Mouse (Mus musculus): ENCODE measurements at regions not wholly inside any gene's neighbourhood (a gene's known extent, or its start where the extent isn't known, plus 50 kb on each side); places are given as distances from the start of the nearest gene placed in this dataset.

DNA sequence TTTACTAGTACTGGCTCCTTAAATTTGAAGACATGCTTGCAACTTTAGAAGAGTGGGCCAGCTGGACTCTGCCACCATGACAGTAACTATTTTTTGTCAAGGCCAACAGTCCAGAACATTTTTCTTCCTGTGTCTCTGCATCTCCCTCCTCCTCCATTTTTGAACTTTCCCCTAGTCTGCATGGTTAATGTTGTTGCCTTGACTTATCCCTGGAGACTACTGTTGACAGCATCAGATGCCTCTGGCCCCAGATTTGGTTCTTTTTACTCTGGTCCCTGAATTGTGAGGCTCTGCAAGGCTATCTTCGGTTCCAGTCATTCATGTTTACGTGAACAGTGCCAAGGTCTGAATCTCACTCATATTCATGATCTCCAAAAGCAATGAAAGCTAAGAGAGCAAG, 724.4 kb upstream of the 2610301B20Rik start:
- DNase-seq: no peak

DNA sequence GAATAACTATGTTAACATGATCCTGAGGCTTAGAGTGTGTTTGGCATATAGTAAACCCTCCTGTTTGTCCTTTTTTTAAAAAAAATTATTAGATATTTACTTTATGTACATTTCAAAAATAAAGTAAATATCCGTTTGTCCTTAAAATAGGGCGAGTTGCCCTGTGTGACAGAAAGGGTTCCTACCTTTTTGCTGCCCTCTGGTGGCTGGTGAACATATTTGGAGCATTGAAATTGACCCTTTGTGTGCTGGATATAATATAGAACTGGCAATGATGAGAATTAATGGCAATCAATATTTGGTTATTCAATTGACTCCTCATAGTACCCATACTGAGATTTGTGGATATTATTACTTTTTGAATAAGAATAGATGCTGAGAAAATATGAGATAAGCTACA, 723.8 kb upstream of the 2610301B20Rik start:
- DNase-seq: no peak

DNA sequence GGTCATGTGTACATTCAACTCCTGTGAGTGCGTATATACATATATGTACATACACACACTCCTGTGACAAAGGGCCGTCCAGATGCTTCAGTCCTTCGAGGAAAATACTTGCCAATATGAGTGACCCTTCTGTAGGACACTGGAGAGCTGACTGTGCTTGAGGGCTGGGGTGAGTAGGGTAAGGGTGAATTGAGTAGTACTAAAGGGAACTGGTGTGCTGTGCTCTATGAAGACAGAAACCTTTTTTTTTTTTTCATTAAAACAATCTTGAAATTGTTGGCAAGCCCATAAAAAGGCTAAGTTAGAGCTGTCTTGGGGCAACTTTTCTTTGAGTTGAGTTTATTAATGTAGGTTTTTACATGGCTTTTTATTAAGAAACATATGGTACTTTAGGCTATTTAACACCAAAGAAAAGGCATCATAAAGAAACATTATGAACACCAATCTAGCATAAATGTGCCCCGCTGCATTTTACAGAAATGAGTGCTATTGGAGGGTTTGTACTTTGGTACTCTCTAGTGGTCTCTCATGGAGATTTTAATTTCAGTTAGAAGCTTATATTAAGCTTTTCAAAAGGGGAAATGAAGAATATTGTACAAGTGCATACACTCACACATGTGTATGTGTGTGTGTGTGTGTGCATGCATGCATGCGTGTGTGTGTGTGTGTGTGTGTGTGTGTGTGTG, 718.5 kb upstream of the 2610301B20Rik start:
- no peak for DNase-seq

DNA sequence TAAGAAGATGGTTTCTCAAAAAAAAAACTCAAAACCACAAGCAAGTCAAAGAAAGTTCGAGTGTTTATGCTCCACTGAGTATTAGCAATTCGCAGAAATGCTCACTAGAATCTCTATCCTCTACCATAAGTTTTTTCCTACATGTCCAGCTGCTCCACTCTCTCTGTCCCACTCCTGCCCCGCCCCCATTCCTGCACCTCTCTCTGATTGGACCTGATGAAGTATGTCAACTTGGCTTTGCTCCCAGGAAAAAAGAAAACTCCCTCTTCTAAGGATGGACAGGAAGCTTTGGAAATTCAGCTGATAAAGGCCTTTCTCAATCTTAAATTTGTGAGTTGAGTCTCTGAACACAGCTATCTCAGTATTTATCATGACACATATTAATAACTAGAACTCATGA, 684.4 kb upstream of the 2610301B20Rik start:
- DNase-seq: no peak

DNA sequence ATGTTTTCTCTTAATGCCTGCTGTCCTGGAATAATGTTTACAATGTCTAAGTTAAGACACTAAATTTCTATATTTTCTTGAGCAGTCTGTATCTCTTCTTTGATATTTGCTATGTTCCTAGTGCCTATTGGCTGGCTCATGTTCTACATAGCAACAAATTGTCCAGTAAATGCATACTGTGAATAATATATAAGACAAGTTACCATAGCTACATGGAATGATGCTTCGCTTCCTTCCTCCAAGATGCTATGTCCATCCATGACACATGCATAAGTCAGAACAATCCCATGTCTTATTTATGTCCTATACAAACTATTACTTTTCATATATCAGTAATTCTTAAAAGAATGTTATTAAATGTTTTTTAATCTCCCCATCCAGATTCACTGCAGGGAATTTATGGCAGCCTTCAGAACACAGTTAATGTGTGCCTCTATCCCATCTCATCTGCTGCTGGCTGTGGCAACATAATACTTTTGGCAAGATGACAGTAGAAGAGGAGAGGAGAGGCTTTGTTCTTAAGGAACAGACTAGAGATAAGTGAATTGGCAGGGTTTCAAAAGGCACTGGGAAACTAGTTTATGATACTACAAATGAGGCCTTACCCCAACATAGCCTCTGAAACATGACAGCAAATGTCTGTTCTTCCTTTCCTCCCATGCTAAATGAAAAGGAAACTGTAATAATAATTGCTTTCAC, 676.9 kb upstream of the 2610301B20Rik start:
- DNase-seq: no peak

DNA sequence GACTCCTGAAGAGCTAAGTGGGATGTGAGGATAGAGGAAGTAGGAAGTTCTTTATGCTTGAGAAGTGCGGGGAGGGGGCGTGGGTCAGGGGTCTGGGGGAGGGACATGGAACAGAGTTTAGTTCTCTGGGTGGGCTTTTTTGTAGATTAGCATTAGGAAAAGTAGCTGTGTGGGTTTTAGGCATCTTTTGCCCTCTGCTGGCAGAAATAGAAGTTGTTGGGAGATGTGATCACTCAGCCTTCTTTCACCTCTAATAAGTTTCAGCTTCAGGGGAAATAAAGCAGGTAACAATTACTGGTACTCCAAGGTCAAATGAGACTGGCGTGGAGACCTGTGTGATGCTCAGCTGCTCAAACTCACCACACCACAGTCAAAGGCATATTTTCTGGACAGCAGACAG, 672.5 kb upstream of the 2610301B20Rik start:
- no peak for DNase-seq

DNA sequence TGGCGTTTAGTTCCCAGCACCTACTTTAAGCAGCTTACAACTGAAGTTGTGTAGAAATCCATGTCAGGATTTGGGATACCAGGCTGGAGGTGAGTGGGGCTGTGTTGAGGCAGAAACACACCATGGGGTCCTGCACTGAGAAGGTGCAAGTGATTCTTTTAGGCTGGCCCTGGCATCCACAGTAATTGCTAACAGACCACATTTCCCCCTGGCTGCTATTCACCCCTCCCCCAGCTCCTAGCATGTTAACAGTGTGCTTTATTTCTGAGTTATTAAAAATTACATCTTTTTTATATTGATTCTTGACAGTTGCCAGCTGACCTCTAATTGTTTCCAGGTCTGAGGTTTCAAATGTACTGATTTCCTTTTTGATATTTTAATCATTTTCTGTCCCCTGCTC, 670.1 kb upstream of the 2610301B20Rik start:
- no peak for DNase-seq

DNA sequence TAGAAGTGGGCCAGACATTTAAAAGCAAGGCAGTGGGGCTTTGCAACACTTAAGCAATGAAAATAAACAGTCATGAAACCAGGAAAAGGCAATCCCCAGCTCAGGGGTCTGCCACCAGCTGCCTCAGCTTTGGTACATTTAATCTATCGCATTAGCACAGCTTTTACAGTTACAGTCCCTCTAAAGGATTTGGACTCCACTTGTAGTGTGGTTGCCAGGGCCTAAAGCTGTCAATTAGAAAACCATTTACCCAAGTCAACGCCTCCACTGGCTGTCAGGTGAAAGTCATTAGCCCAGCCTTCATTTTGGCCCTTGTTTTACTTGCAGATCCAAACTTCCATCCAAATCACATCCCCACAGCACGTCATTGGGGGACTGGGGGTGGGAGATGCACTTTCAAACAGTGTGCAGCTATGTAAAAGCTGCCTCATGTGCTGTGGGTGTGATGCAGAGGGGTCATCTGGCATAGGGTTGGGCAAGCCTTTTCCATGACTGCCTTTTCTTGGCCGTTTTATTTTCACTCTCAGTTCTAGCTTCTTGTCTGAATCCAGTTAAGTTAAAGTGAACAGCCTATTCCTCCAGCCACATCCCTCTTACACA, 664.9 kb upstream of the 2610301B20Rik start:
- DNase-seq: no peak

DNA sequence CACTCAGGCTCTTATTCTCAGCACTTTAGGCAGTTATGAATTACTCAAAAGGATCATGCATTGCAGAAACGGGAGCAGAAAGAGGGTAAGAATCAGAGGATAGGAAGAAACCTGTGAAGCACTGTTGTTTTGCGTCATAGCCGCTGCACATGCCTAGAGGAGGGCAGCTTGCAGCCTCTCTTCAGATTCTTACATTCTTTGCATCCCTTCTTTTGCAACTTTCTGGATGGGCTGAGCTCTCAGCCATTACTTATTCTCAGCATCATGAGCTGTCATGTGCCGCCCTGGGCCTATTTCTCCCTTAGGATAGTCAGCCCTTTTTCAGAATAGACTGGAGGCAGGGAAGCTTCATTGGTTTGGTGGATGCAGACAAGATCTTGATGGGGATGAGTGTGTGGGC, 663.0 kb upstream of the 2610301B20Rik start:
- DNase-seq: no peak

DNA sequence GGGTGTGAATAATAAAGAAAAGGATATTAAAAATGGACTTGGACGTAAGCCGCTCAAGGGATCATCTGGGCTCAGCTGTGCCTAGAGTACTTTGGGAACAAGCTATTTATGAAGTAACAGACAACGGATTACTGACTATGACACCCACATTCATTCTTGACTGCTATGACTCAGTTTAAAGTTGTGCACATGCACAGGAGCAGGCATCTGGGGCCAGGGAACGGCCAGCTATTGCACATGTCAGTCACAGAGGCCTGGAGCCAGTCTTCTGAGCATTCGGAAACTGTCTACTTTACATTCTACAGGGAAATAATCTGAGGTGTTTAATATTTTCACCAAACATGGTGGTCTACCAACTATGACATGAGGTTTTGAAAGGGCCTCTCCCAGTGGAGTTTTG, 639.0 kb upstream of the 2610301B20Rik start:
- no peak for DNase-seq

DNA sequence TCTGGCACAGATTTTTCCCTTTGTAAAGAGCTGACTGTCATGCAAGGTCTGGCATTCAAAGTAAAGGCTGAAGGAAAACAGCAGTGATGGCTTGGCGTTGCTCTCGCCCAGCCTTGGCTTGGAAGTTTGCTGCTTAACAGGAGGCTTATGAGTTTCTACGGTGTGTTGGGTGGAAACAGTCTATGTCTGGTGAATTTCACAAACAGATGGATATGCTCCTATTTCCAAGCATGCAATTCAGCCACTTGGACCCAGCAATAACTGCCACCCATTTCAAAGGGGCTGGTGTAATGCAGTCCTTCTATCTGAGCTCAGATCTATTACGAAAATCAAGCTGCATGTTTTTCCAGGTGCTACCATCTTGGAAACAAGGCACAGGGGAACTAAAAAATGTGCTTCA, 632.2 kb upstream of the 2610301B20Rik start:
- DNase-seq: no peak

DNA sequence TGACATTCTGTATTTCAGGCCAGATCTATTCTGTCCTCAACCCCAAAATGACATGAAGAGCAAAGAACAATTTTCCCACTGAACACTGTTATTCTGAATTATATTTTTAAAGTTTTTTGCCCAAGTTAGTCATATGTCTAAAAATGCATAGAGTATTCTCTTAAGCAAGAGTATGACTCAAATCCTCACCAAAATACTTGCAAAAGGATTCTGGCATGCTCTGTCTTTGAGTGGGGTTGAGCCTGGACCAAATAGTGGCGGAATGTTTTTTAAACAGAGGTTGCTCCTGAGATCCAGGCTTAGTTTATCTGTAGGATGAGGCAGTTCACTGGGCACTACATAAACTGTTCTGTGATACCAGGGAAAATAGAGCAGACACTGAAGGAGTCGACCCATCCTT, 631.4 kb upstream of the 2610301B20Rik start:
- DNase-seq: no peak

DNA sequence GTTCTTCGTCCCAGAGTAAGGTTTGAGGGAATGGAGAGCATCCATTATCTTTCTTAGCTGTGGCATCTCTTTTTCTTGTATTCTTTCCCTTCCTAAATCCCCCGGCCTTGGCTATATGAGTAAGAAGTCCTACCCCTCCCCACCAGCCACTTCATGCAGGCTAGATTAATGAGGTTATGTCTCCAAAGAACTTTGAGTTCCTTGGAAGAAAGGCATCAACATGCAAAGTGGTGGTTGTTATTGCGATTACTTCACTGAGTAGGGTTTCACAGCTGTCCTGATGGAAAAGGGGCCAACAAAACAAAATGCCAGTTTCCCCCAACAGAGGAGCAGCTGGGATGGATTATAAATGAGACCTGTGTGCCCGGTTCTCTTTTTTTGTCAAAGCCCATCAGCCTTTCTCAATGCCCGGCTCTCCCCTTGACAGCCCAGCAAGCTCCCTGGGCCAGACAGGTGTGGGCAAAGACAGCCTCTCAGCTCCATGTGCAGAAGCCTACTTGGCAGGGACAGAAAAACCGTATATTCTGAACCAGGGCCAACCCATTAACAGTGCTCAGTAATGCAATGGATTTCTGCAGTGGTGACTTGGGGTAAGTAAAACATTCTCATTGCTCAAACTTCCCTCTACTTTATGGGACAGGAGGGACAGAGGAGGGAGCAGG, 620.1 kb upstream of the 2610301B20Rik start:
- no peak for DNase-seq

DNA sequence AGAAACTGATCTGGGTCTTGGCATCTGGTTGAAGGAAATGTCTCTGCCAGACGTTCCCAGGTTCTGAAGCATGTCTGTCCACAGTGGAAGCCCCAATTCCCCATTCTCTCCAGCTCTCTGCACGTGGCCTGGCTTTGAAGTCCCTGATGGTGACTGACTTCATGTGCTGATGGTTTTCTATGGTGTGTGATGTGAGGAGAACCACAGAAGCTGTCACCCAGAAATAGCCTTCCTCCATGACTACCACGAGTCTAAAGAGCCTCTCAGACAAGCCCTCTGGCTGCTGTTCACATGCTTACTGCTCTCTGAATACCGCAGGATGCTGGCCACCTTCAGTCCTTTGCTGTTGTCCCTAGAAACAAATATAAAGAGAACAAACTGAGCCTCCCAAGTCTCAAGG, 616.8 kb upstream of the 2610301B20Rik start:
- no peak for DNase-seq

DNA sequence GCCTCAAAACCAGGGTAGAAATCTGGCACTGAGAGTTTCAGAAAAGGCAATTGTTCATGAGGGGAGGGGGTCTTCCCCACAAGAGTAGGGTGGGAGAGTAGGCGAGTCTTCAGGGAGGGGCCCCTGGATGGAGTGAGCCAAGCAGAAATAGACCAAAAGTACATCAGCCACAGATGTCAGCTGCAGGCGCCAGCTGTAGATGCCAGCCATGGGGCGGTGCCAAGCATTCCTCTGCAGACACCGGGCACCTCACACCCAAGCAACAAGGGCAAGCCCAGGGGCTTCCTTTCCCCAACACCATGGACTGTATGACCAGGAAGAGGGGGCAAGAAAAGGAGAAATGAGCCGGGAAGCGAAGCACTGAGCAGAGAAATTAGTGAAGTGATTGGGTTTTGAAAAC, 613.9 kb upstream of the 2610301B20Rik start:
- no peak for DNase-seq

DNA sequence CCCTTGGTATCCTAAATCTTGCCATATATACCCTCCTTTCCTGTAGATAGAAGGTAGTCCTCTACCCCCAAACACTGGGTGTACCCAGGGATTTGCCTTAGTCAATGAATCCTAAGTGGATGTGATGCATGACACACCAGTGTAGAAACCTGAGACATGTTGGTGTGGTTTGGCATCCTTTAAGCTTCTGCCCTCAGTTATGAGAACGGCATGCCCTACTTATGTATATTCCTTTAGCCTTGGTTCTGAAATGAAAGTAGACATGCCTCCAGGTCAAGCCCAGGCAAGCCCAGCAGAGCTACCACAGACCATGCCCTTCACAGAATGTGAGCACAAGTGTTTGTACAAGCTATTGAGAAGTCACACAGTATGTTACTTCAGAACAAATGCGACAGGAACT, 608.4 kb upstream of the 2610301B20Rik start:
- no peak for DNase-seq

DNA sequence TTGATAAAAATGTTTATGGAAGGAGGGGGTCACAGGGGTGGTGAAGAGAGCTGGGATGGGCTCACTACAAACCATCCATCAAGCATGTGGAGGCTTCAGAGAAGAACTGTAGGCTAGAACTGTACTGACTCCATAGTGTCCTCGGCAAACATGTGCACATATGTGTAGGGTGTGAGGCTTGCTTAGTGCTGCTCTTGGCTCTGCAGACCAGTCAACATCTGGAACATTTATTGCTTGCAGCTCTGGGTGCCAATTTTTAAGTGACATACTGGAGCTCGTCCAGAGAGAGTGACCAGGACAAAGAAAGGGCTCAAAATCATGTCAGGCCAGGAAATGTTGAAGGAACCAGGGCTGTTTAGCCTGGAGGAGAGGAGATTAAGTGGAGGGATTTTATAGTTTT, 588.7 kb upstream of the 2610301B20Rik start:
- DNase-seq: no peak

DNA sequence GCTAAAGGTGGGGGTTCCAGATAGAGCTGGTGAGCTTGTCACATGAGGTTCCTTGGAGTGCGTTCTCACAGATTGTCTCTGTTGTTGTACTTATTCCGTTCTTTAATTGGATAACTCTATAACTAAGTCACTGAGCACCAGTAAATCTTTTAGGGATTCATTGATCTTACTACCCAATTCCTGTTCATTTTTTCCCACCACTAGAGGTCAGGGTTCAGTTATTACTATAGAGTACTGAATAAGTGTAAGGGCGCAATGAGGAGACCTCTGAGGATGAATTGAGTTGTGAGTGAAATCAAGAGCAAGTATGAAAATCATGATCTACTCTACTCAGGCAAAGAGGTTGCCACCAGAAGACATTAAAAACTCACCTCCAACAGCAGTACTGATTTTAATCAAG, 584.0 kb upstream of the 2610301B20Rik start:
- DNase-seq: no peak

DNA sequence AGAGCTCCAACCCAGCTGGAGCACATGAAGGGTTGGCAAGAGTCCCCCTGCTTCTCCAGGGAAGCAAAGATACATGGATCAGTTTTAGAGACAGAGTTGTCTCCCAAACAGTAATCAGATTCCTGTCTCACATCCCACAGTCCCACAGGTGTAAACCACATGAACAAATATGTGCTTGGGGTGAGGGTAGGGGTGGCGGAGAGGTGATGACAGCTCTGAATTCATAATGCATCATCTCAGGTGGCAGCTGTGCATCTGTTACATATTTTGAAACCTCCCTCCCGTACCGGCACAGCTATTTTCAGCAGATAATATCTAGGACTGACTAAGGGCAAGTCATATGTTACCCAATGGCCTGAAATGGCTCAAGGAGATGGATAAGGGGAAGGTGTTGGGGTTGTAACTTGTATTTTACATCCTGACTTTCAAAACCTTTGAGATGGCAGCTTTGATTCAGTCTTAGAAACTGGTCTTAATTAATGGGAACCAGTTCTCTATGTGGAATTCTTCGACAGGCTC, 579.2 kb upstream of the 2610301B20Rik start:
- DNase-seq: no peak

DNA sequence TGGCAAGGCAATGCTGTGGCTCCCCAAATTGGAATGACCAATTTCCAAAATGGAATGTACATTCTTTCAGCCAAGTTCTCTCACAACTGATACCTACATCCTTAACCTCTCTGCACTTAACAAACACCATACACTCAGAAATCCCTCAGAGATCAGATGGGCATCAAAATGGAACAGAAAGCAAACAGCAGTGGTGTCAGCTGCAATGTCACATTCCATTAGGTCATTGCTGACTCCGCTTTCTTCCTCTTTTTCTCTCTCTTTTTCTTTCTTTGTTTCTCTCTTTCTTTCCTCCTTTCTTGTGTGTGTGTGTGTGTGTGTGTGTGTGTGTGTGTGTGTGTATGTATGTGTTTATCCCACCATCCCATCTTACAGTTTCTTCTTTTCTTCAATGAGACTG, 578.1 kb upstream of the 2610301B20Rik start:
- DNase-seq: no peak

DNA sequence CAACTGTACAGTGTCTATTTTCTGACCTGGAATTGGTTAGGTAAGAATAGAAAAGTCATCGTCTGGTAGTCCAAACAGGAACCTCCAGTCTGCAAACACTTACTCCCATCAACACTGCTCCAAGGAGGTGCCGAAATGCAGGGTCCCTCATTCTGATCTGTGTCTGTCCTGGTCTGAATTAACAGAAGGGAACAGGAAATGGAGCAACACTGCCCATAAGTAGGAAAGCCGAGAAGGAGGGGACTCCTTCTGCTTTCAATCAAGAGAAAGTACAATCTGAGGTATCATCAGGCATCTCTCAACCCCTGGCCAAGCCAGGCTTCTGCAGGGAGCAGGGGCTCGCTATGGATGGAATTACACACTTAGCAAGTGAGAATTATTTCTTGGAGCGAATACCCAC, 562.4 kb upstream of the 2610301B20Rik start:
- no peak for DNase-seq

DNA sequence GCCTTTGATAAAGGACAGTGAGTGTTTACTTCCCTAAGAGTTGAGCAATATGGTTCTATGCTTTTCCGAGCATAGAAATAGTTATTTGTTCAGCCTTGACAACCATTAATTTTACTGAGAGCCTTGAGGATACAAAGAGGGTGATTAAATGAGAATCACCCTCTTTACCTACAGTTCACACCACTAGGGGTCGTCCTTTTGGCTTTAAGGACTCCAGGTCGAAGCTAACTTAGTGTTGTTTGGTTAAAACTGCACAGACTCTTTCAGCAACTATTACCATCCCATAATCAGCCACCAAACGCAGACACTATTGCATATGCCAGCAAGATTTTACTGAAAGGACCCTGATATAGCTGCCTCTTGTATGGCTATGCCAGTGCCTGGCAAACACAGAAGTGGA, 559.2 kb upstream of the 2610301B20Rik start:
- no peak for DNase-seq

DNA sequence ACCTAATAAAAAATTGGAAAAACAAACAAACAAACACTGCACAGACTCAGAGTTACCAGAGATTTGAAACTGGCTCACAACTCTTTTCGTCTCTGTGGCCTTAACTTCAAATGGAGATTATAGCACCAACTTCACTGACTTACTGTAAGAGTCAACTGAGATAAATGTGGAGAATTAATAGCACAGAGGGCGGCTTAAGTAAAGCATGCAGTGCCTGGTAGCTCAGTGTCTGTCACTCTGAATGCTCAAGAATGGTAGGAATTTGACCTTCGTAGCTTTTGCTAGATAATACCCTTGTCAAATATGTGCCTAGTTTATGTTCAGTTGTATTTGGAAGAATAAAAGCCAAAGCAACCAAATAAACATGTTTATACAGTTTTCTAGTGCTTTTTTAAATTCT, 558.4 kb upstream of the 2610301B20Rik start:
- no peak for DNase-seq

DNA sequence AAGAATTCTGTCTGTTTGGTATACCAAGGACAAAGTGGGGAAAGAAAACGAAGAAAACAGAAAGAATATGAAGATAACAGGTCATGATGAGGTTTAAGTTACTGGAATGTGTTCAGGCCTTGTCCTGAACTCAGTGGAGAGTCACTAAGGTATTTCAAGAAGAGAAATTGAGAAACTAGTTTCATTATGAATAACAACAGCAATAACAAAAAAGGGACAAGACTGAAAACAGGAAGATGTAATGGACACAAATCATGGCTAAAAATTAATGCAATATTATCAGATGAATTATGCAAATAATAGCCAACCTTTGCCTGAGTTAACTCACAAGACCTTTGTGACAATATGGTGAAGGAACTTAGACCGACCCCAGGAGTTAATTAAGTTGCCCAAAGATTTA, 530.2 kb upstream of the 2610301B20Rik start:
- no peak for DNase-seq

Measured in right cerebral cortex, postnatal 25 days (tissue).